Mouse (Mus musculus) midbrain, embryonic 10.5 days (tissue): ENCODE measurements at regions not wholly inside any gene's neighbourhood (a gene's known extent, or its start where the extent isn't known, plus 50 kb on each side); places are given as distances from the start of the nearest gene placed in this dataset.

Experiments
- DNase-seq: peaks from one replicate; pipeline ENCODE4 v3.0.0-alpha.2; 2017; ENCODE audit warnings: low spot score
- H3K27ac ChIP-seq: fragments of 300-500 bp; sonication (generic); replicated peaks from 2 replicates; pipeline ENCODE4 v1.5.1; 2016; ENCODE audit warnings: mild to moderate bottlenecking
- H3K27me3 ChIP-seq: fragments of 300-500 bp; sonication (generic); 2 replicates; pipeline ENCODE4 v1.6.1; 2016; ENCODE audit warnings: low read depth, mild to moderate bottlenecking; ENCODE audit not compliant: poor library complexity, severe bottlenecking
- H3K36me3 ChIP-seq: fragments of 300-500 bp; sonication (generic); 2 replicates; pipeline ENCODE4 v1.6.1; 2016; ENCODE audit warnings: mild to moderate bottlenecking, moderate library complexity
- H3K4me1 ChIP-seq: fragments of 300-500 bp; sonication (generic); 2 replicates; pipeline ENCODE4 v1.6.1; 2016
- H3K4me3 ChIP-seq: fragments of 300-500 bp; sonication (generic); 2 replicates; pipeline ENCODE4 v1.5.1; 2016; ENCODE audit warnings: mild to moderate bottlenecking, moderate library complexity
- H3K9me3 ChIP-seq: fragments of 300-500 bp; sonication (generic); replicated peaks from 2 replicates; pipeline ENCODE4 v1.6.1; 2016; ENCODE audit warnings: mild to moderate bottlenecking
- WGBS: fragments of 180-500 bp; shearing (Covaris S2); methylation state at CpG from one replicate; pipeline ENCODE4 v1.1.7; 2016; 5-methylcytosine and 5-hydroxymethylcytosine counted together

DNA sequence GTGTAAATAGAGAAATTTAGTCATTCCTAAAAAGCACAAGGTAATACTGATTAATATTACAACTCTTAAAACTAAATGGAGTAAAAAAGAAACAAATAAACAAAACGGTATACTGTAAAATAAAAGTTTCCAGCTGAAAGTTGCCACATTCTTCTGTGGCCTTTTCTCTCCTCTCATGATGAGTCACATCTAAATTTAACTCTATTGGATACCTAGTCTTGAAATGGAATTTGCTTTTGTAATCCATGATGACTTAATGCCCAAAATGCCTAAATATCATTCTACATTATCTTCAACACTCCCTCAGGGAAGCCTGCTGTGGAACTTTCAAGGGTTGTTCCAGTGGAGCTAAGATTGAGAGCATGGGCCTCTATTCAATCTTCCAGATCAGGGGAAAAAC lies 1298.5 kb upstream of the Dsel start:
- H3K27me3 ChIP-seq: no peaks in the 10 kb centered on the region
- no peak for DNase-seq
- H3K4me3 ChIP-seq: no peak overlapping the region
- no peaks in the 10 kb centered on the region for H3K4me1 ChIP-seq
- no peak overlapping the region for H3K27ac ChIP-seq
- H3K9me3 ChIP-seq: no peaks in the 10 kb centered on the region
- no peaks in the 10 kb centered on the region for H3K36me3 ChIP-seq
- WGBS: 91% methylated on average over 1 of the region's 1 CpGs
